Mouse (Mus musculus) liver, embryonic 12.5 days (tissue): ENCODE measurements around the gene Gm49405. TPM values are rescaled to one million over a fixed set of nuclear protein-coding genes. Genes with fewer than 3 reads are reported as not detected.

ENCODE experiments used
- polyA plus RNA-seq: library from polyadenylated mRNA; unstranded; fragments of >200 nt; fragmentation: Nextera tagmentation; extraction: Ambion mirVana; gene quantifications from 2 replicates; pipeline ENCODE4 v1.2.1, GENCODE M21; 2016

Gene Gm49405
- polyA plus RNA-seq, 1 experiment from 2014 or later: 1.1 TPM

Other genes with a start within 250 kb of the Gm49405 start
- 12.5 and 13.4 TPM in 2 replicates for gene Kmt5b, start 233.2 kb upstream of the Gm49405 start, polyA plus RNA-seq
- gene Chka, start 148.9 kb upstream of the Gm49405 start, polyA plus RNA-seq: 25.5 and 26.7 TPM in 2 replicates
- gene Tcirg1, start 93.5 kb upstream of the Gm49405 start, polyA plus RNA-seq: 24.7 and 26.1 TPM in 2 replicates
- gene Ndufs8, start 87.9 kb upstream of the Gm49405 start, polyA plus RNA-seq: 197 and 218 TPM in 2 replicates
- gene Aldh3b1, start 70.8 kb upstream of the Gm49405 start, polyA plus RNA-seq: 1.8 and 1.9 TPM in 2 replicates
- gene Unc93b1, start 65.4 kb upstream of the Gm49405 start, polyA plus RNA-seq: 14.3 and 15.3 TPM in 2 replicates
- gene Aldh3b3, start 42.0 kb upstream of the Gm49405 start, polyA plus RNA-seq: 0.04 TPM in 1 of 2 replicates, not detected in the other
- gene Aldh3b2, start 28.3 kb upstream of the Gm49405 start, polyA plus RNA-seq: 0.14 and 0.22 TPM in 2 replicates
- gene Acy3, start 14.1 kb upstream of the Gm49405 start, polyA plus RNA-seq: 9.1 and 10.0 TPM in 2 replicates
- 1.2 and 1.3 TPM in 2 replicates for gene Tbx10, start 7.9 kb upstream of the Gm49405 start, polyA plus RNA-seq
- 18.6 and 21.0 TPM in 2 replicates for gene Nudt8, start within 50 bp of the Gm49405 start, polyA plus RNA-seq
- 1.3 and 1.5 TPM in 2 replicates for gene Doc2g, start 2.7 kb downstream of the Gm49405 start, polyA plus RNA-seq
- 186 and 187 TPM in 2 replicates for gene Ndufv1, start 12.2 kb downstream of the Gm49405 start, polyA plus RNA-seq
- 583 and 622 TPM in 2 replicates for gene Gstp1, start 37.4 kb downstream of the Gm49405 start, polyA plus RNA-seq
- gene Gstp2, start 45.4 kb downstream of the Gm49405 start, polyA plus RNA-seq: 6.2 and 7.3 TPM in 2 replicates
- 15.0 and 18.5 TPM in 2 replicates for gene Gstp3, start 58.9 kb downstream of the Gm49405 start, polyA plus RNA-seq
- gene Cabp2, start 81.0 kb downstream of the Gm49405 start, polyA plus RNA-seq: 0.37 and 0.53 TPM in 2 replicates
- 93.2 and 101 TPM in 2 replicates for gene Cdk2ap2, start 96.6 kb downstream of the Gm49405 start, polyA plus RNA-seq
- 4.8 and 5.0 TPM in 2 replicates for gene Pitpnm1, start 99.4 kb downstream of the Gm49405 start, polyA plus RNA-seq
- gene Aip, start 125.2 kb downstream of the Gm49405 start, polyA plus RNA-seq: 42.0 and 43.6 TPM in 2 replicates
- gene Gpr152, start 139.2 kb downstream of the Gm49405 start, polyA plus RNA-seq: not detected in 2 replicates
- 0.06 and 0.07 TPM in 2 replicates for gene Cabp4, start 143.4 kb downstream of the Gm49405 start, polyA plus RNA-seq
- gene Coro1b, start 148.0 kb downstream of the Gm49405 start, polyA plus RNA-seq: 86.5 and 86.9 TPM in 2 replicates
- 24.3 and 26.2 TPM in 2 replicates for gene Ptprcap, start 153.0 kb downstream of the Gm49405 start, polyA plus RNA-seq
- gene Rps6kb2, start 162.7 kb downstream of the Gm49405 start, polyA plus RNA-seq: 39.1 and 39.4 TPM in 2 replicates
- gene Carns1, start 174.9 kb downstream of the Gm49405 start, polyA plus RNA-seq: 0.93 and 1.3 TPM in 2 replicates
- 4.3 and 4.9 TPM in 2 replicates for gene Tbc1d10c, start 190.7 kb downstream of the Gm49405 start, polyA plus RNA-seq
- gene Ppp1ca, start 191.4 kb downstream of the Gm49405 start, polyA plus RNA-seq: 572 and 577 TPM in 2 replicates
- gene Rad9a, start 201.0 kb downstream of the Gm49405 start, polyA plus RNA-seq: 26.5 and 26.8 TPM in 2 replicates
- 0.73 and 1.3 TPM in 2 replicates for gene Clcf1, start 213.6 kb downstream of the Gm49405 start, polyA plus RNA-seq
- gene AC109138.7, start 213.7 kb downstream of the Gm49405 start, polyA plus RNA-seq: not detected in 2 replicates
- gene Pold4, start 231.3 kb downstream of the Gm49405 start, polyA plus RNA-seq: 12.8 and 13.2 TPM in 2 replicates